Mouse (Mus musculus): ENCODE measurements at regions not wholly inside any gene's neighbourhood (a gene's known extent, or its start where the extent isn't known, plus 50 kb on each side); places are given as distances from the start of the nearest gene placed in this dataset.

- DNase-seq (ENCODE audit: low spot score) (no peak), ATAC-seq (replicated peaks; ENCODE audit: low FRiP score) (no peak)
- WGBS: 51% methylated on average over 3 of the region's 3 CpGs
- no peak overlapping the region for H3K9ac ChIP-seq (ENCODE audit: low read depth, low read length)
- H3K36me3 ChIP-seq (ENCODE audit: control insufficient read depth, insufficient read depth, low read length): no peaks in the 10 kb centered on the region
- H3K4me1 ChIP-seq (replicated peaks; ENCODE audit: control insufficient read depth, insufficient read depth, low read length): no peaks in the 10 kb centered on the region
- H3K27me3 ChIP-seq (replicated peaks; ENCODE audit: control insufficient read depth, insufficient read depth, low read length): no peaks in the 10 kb centered on the region
- H3K4me3 ChIP-seq (ENCODE audit: low read depth, low read length): no peak overlapping the region
- no peak overlapping the region for H3K27ac ChIP-seq (ENCODE audit: low read depth, low read length)
- H3K4me2 ChIP-seq: no peak overlapping the region
- no peaks in the 10 kb centered on the region for H3K9me3 ChIP-seq (ENCODE audit: control insufficient read depth, low read length)
Observed at GRCm38 (mm10) chr17:45297860-45298259, 135.7 kb downstream of the Cdc5l start.

GRCm38 (mm10) chr17:45296363-45296762, 137.2 kb downstream of the Cdc5l start:
- no peak for DNase-seq (ENCODE audit: low spot score)

DNA sequence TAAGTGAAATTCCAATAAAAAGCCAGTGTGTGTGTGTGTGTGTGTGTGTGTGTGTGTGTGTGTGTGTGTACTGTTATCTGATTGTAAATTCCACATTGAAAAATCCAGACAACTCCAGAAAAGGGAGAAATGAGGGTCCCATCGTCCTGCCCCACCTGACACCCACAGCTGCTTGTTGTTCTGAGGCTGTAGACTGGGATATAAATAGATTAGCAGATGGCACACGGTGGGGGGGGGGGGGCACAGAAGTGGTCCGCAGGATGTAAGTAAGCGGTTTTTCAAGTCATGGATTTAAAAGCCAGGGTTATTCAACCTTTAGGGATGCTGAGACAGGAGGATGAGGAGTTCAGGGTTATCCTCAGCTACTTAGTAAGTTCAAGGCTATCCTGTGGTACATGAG, 138.7 kb downstream of the Cdc5l start:
- H3K27ac ChIP-seq (ENCODE audit: low read depth, low read length): no peak overlapping the region
- ATAC-seq (replicated peaks; ENCODE audit: low FRiP score) (no peak), DNase-seq (ENCODE audit: low spot score) (no peak)
- no peaks in the 10 kb centered on the region for H3K4me1 ChIP-seq (replicated peaks; ENCODE audit: control insufficient read depth, insufficient read depth, low read length)
- no peak overlapping the region for H3K9ac ChIP-seq (ENCODE audit: low read depth, low read length)
- no peaks in the 10 kb centered on the region for H3K27me3 ChIP-seq (replicated peaks; ENCODE audit: control insufficient read depth, insufficient read depth, low read length)
- H3K4me3 ChIP-seq (ENCODE audit: low read depth, low read length): no peak overlapping the region
- WGBS: 64% methylated on average over 4 of the region's 4 CpGs
- H3K4me2 ChIP-seq: no peak overlapping the region
- no peaks in the 10 kb centered on the region for H3K36me3 ChIP-seq (ENCODE audit: control insufficient read depth, insufficient read depth, low read length)
- H3K9me3 ChIP-seq (ENCODE audit: control insufficient read depth, low read length): no peaks in the 10 kb centered on the region

More at GRCm38 (mm10) chr17:45296363-45296762, 137.2 kb downstream of the Cdc5l start:
- Histone ChIP-seq H3K4me3 (ENCODE audit: low read depth, low read length) (no peak overlapping the region), H3K27ac (ENCODE audit: low read depth, low read length) (no peak overlapping the region), H3K4me1 (replicated peaks; ENCODE audit: control insufficient read depth, insufficient read depth, low read length) (no peaks in the 10 kb centered on the region), H3K36me3 (ENCODE audit: control insufficient read depth, insufficient read depth, low read length) (no peaks in the 10 kb centered on the region), H3K9me3 (ENCODE audit: control insufficient read depth, low read length) (no peaks in the 10 kb centered on the region), H3K9ac (ENCODE audit: low read depth, low read length) (no peak overlapping the region), H3K4me2 (no peak overlapping the region), H3K27me3 (replicated peaks; ENCODE audit: control insufficient read depth, insufficient read depth, low read length) (no peaks in the 10 kb centered on the region)
- WGBS: 69% methylated on average over 1 of the region's 1 CpGs
- no peak for ATAC-seq (replicated peaks; ENCODE audit: low FRiP score)

GRCm38 (mm10) chr17:45294256-45294865, 139.2 kb downstream of the Cdc5l start:
- no peak overlapping the region for H3K27ac ChIP-seq (ENCODE audit: low read depth, low read length)
- 80% methylated on average over 11 of the region's 11 CpGs for WGBS
- H3K4me1 ChIP-seq (replicated peaks; ENCODE audit: control insufficient read depth, insufficient read depth, low read length): no peaks in the 10 kb centered on the region
- H3K9me3 ChIP-seq (ENCODE audit: control insufficient read depth, low read length): no peaks in the 10 kb centered on the region
- no peaks in the 10 kb centered on the region for H3K36me3 ChIP-seq (ENCODE audit: control insufficient read depth, insufficient read depth, low read length)
- H3K4me2 ChIP-seq: no peak overlapping the region
- H3K27me3 ChIP-seq (replicated peaks; ENCODE audit: control insufficient read depth, insufficient read depth, low read length): no peaks in the 10 kb centered on the region
- no peak overlapping the region for H3K4me3 ChIP-seq (ENCODE audit: low read depth, low read length)
- DNase-seq (ENCODE audit: low spot score) (no peak), ATAC-seq (replicated peaks; ENCODE audit: low FRiP score) (no peak)
- H3K9ac ChIP-seq (ENCODE audit: low read depth, low read length): no peak overlapping the region

DNA sequence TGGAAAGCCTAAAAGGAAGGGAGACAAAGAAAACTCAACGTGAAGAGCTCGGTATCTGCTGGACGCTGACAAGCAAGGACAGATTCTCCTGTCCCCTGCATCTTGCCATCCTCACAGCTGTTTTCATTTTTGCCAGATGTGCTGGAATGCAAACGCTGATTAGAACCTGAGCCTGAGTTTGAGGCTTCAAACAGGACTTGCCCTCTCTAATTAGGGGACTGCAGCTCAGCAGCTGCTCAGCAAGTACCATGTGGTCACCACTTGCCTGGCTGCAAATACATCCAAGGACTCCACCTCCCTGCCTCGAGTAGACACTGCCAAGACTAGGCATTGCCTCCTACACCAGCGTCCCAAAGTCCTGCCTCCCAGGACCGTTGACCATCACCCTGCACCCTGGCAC, 140.7 kb downstream of the Cdc5l start:
- DNase-seq (ENCODE audit: low spot score) (no peak), ATAC-seq (replicated peaks; ENCODE audit: low FRiP score) (no peak)
- H3K36me3 ChIP-seq (ENCODE audit: control insufficient read depth, insufficient read depth, low read length): no peaks in the 10 kb centered on the region
- H3K27me3 ChIP-seq (replicated peaks; ENCODE audit: control insufficient read depth, insufficient read depth, low read length): no peaks in the 10 kb centered on the region
- no peak overlapping the region for H3K4me2 ChIP-seq
- no peak overlapping the region for H3K9ac ChIP-seq (ENCODE audit: low read depth, low read length)
- H3K9me3 ChIP-seq (ENCODE audit: control insufficient read depth, low read length): no peaks in the 10 kb centered on the region
- 70% methylated on average over 7 of the region's 7 CpGs for WGBS
- no peak overlapping the region for H3K27ac ChIP-seq (ENCODE audit: low read depth, low read length)
- H3K4me1 ChIP-seq (replicated peaks; ENCODE audit: control insufficient read depth, insufficient read depth, low read length): no peaks in the 10 kb centered on the region
- H3K4me3 ChIP-seq (ENCODE audit: low read depth, low read length): no peak overlapping the region

GRCm38 (mm10) chr17:45291052-45291451, 142.5 kb downstream of the Cdc5l start:
- Histone ChIP-seq H3K27me3 (replicated peaks; ENCODE audit: control insufficient read depth, insufficient read depth, low read length) (no peaks in the 10 kb centered on the region), H3K27ac (ENCODE audit: low read depth, low read length) (no peak overlapping the region), H3K36me3 (ENCODE audit: control insufficient read depth, insufficient read depth, low read length) (no peaks in the 10 kb centered on the region), H3K4me1 (replicated peaks; ENCODE audit: control insufficient read depth, insufficient read depth, low read length) (no peaks in the 10 kb centered on the region), H3K9ac (ENCODE audit: low read depth, low read length) (no peak overlapping the region), H3K4me2 (no peak overlapping the region), H3K4me3 (ENCODE audit: low read depth, low read length) (no peak overlapping the region), H3K9me3 (ENCODE audit: control insufficient read depth, low read length) (no peaks in the 10 kb centered on the region)
- DNase-seq (ENCODE audit: low spot score) (no peak), ATAC-seq (replicated peaks; ENCODE audit: low FRiP score) (no peak)
- WGBS: 60% methylated on average over 5 of the region's 5 CpGs

DNA sequence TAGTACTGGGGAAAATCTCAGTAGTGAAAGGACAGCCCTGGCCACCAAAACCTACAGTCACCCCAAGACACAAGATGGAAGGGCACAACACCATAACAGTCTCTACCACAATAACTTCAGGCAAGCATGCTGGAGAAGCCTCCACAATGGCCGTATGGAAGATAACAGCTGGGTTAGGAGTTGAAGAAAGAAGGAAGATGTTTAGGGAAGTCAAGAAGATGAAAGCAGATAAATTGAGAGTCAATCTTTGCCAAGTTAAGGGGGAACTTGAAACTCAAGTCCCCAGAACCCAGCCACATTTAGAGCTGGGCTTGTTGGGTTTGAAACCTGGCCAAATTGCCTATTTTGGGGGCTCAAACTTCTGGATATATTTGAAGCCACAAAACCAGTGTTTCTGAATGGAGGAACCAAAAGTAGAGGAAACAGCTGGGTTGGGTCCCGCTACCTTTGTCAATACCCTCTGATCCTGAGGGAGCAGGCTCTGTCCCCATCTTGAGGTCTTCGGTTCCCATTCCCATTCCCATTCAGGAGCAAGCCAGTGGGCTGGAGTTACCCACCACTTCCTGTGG, 147.8 kb downstream of the Cdc5l start:
- no peak for ATAC-seq (replicated peaks; ENCODE audit: low FRiP score)
- WGBS: 74% methylated on average over 3 of the region's 3 CpGs
- no peak overlapping the region for H3K4me3 ChIP-seq (ENCODE audit: low read depth, low read length)

DNA sequence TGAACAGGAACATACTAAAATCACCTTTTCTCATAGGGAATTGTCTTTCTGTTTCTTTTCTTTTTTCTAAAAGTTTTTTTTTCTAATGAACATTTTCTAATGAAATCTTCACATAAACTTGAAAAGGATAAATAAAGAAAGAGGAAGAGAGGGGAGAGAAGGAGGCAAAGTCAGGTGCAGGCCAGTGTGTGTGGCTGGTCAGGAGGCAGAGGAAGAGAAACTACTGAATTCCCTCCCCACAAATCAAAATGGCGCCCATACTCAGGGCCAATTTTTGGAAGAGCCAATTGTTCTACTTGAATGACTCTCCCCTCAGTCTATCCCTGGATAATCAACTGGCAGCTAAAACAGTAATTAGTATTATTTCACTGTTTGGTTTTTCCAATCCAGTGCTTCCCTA, 152.0 kb downstream of the Cdc5l start:
- no peak overlapping the region for H3K4me2 ChIP-seq
- peaks cover 3% of the 10 kb centered on the region; the same call in 1 of the 2 replicates for H3K27me3 ChIP-seq (replicated peaks; ENCODE audit: control insufficient read depth, insufficient read depth, low read length)
- no peak overlapping the region for H3K9ac ChIP-seq (ENCODE audit: low read depth, low read length)
- H3K4me1 ChIP-seq (replicated peaks; ENCODE audit: control insufficient read depth, insufficient read depth, low read length): 0 out of 2 replicates have a peak, but pooled peaks cover 2% of the 10 kb centered on the region
- 85% methylated on average over 1 of the region's 1 CpGs for WGBS
- H3K27ac ChIP-seq (ENCODE audit: low read depth, low read length): no peak overlapping the region
- no peak for DNase-seq (ENCODE audit: low spot score)
- no peak overlapping the region for H3K4me3 ChIP-seq (ENCODE audit: low read depth, low read length)
- H3K9me3 ChIP-seq (ENCODE audit: control insufficient read depth, low read length): no peaks in the 10 kb centered on the region
- ATAC-seq (replicated peaks; ENCODE audit: low FRiP score): no peak
- no peaks in the 10 kb centered on the region for H3K36me3 ChIP-seq (ENCODE audit: control insufficient read depth, insufficient read depth, low read length)

More for the DNA sequence above, 147.8 kb downstream of the Cdc5l start:
- Histone ChIP-seq H3K9me3 (ENCODE audit: control insufficient read depth, low read length) (no peaks in the 10 kb centered on the region), H3K4me2 (no peak overlapping the region), H3K4me1 (replicated peaks; ENCODE audit: control insufficient read depth, insufficient read depth, low read length) (no peaks in the 10 kb centered on the region), H3K27me3 (replicated peaks; ENCODE audit: control insufficient read depth, insufficient read depth, low read length) (no peaks in the 10 kb centered on the region), H3K36me3 (ENCODE audit: control insufficient read depth, insufficient read depth, low read length) (no peaks in the 10 kb centered on the region), H3K9ac (ENCODE audit: low read depth, low read length) (no peak overlapping the region), H3K27ac (ENCODE audit: low read depth, low read length) (no peak overlapping the region)
- DNase-seq (ENCODE audit: low spot score): no peak

- peaks cover 3% of the 10 kb centered on the region; the same call in 1 of the 2 replicates for H3K27me3 ChIP-seq (replicated peaks; ENCODE audit: control insufficient read depth, insufficient read depth, low read length)
- H3K4me3 ChIP-seq (ENCODE audit: low read depth, low read length): no peak overlapping the region
- 31% methylated on average over 3 of the region's 3 CpGs for WGBS
- no peaks in the 10 kb centered on the region for H3K36me3 ChIP-seq (ENCODE audit: control insufficient read depth, insufficient read depth, low read length)
- H3K9me3 ChIP-seq (ENCODE audit: control insufficient read depth, low read length): no peaks in the 10 kb centered on the region
- H3K4me1 ChIP-seq (replicated peaks; ENCODE audit: control insufficient read depth, insufficient read depth, low read length): 0 out of 2 replicates have a peak, but pooled peaks cover 2% of the 10 kb centered on the region
- no peak overlapping the region for H3K4me2 ChIP-seq
- no peak for DNase-seq (ENCODE audit: low spot score)
- H3K9ac ChIP-seq (ENCODE audit: low read depth, low read length): no peak overlapping the region
- no peak for ATAC-seq (replicated peaks; ENCODE audit: low FRiP score)
- H3K27ac ChIP-seq (ENCODE audit: low read depth, low read length): no peak overlapping the region
Observed at GRCm38 (mm10) chr17:45279811-45280205, 153.7 kb downstream of the Cdc5l start.
